Mouse (Mus musculus) CH12.LX (cell line): Measurements from ENCODE around the gene Gna15. TPM values are rescaled to one million over a fixed set of nuclear protein-coding genes. Genes with fewer than 3 reads are reported as not detected.

Source experiments
- DNase-seq: peaks from one replicate; pipeline ENCODE4 v3.0.0-alpha.2; 2013; ENCODE audit errors: extremely low read depth
- H3K27ac ChIP-seq: 2 replicates; pipeline ENCODE4 v1.5.1; 2012; ENCODE audit warnings: low read depth, mild to moderate bottlenecking, control low read depth, moderate library complexity; ENCODE audit not compliant: insufficient read depth
- H3K27me3 ChIP-seq: replicated peaks from 2 replicates; pipeline ENCODE3; 2012; ENCODE audit warnings: inconsistent platforms
- H3K36me3 ChIP-seq, 2 experiments: replicated peaks in 1 of 2; 2 replicates each; pipeline versions ENCODE3 to v1.6.1; 2012; ENCODE audit warnings: inconsistent platforms in 1 of 2, low read length in 1 of 2, mild to moderate bottlenecking in 1 of 2, mixed read lengths in 1 of 2, moderate library complexity in 1 of 2; ENCODE audit not compliant: control insufficient read depth in 1 of 2, insufficient read depth in 1 of 2
- H3K4me1 ChIP-seq, 2 experiments: 2 replicates each; pipeline ENCODE4 v1.6.1; 2012; ENCODE audit warnings: inconsistent platforms in 1 of 2, moderate library complexity in 1 of 2; ENCODE audit not compliant: insufficient read depth in 2 of 2, control insufficient read depth in 1 of 2
- H3K4me2 ChIP-seq: 2 replicates; pipeline ENCODE4 v1.6.1; 2012; ENCODE audit warnings: low read depth, mild to moderate bottlenecking, control low read depth; ENCODE audit not compliant: poor library complexity, insufficient read depth, severe bottlenecking
- H3K4me3 ChIP-seq, 3 experiments: fragments of 150-350 bp in 1 of 3; sonication (generic) in 1 of 3; replicated peaks in 1 of 3; 2 replicates each; pipeline versions ENCODE3 to v1.5.1; 2011 to 2012; ENCODE audit warnings: low read depth in 2 of 3, low read length in 2 of 3, mild to moderate bottlenecking in 2 of 3, moderate library complexity in 2 of 3, control low read depth in 1 of 3, improper control_type of control experiment in 1 of 3, inconsistent platforms in 1 of 3, mixed read lengths in 1 of 3; ENCODE audit not compliant: poor library complexity in 1 of 3
- H3K79me2 ChIP-seq: replicated peaks from 2 replicates; pipeline ENCODE4 v1.6.1; 2012; ENCODE audit warnings: mild to moderate bottlenecking, moderate library complexity; ENCODE audit not compliant: control insufficient read depth, poor library complexity, insufficient read depth, severe bottlenecking; ENCODE audit errors: extremely low read depth
- H3K9ac ChIP-seq: 2 replicates; pipeline ENCODE4 v1.6.1; 2012; ENCODE audit warnings: low read depth, mild to moderate bottlenecking, control low read depth, moderate library complexity; ENCODE audit not compliant: insufficient read depth
- H3K9me3 ChIP-seq: replicated peaks from 2 replicates; pipeline ENCODE3; 2012; ENCODE audit warnings: low read length, inconsistent platforms, mixed read lengths
- BHLHE40 ChIP-seq: IDR thresholded peaks from 2 replicates; pipeline ENCODE4 v1.6.1; 2011; ENCODE audit warnings: mild to moderate bottlenecking, low read depth, low read length, improper control_type of control experiment
- CHD1 ChIP-seq: IDR thresholded peaks from 2 replicates; pipeline ENCODE4 v1.6.1; 2012; ENCODE audit warnings: low read depth, low read length, improper control_type of control experiment, inconsistent platforms
- CHD2 ChIP-seq: IDR thresholded peaks from 2 replicates; pipeline ENCODE4 v1.6.1; 2011; ENCODE audit warnings: low read length, improper control_type of control experiment
- CTCF ChIP-seq, 2 experiments: IDR thresholded peaks in 1 of 2; conservative IDR thresholded peaks in 1 of 2; 2 replicates each; pipeline ENCODE4 v1.5.1; 2011 to 2012; ENCODE audit warnings: low read depth in 2 of 2, low read length in 2 of 2, improper control_type of control experiment in 1 of 2, inconsistent platforms in 1 of 2, mild to moderate bottlenecking in 1 of 2, moderate library complexity in 1 of 2
- E2F4 ChIP-seq: IDR thresholded peaks from 2 replicates; pipeline ENCODE4 v1.6.1; 2011; ENCODE audit warnings: low read depth, low read length, improper control_type of control experiment; ENCODE audit not compliant: insufficient replicate concordance
- ELF1 ChIP-seq: IDR thresholded peaks from 2 replicates; pipeline ENCODE4 v1.6.1; 2014; ENCODE audit warnings: low read depth, mild to moderate bottlenecking, inconsistent platforms, low read length, improper control_type of control experiment
- EP300 ChIP-seq: IDR thresholded peaks from 2 replicates; pipeline ENCODE4 v1.6.1; 2011; ENCODE audit warnings: low read length, improper control_type of control experiment
- ETS1 ChIP-seq: conservative IDR thresholded peaks from 2 replicates; pipeline ENCODE4 v1.6.1; 2012; ENCODE audit warnings: low read depth, mild to moderate bottlenecking, inconsistent platforms, low read length, improper control_type of control experiment, moderate library complexity
- GABPA ChIP-seq: IDR thresholded peaks from 2 replicates; pipeline ENCODE4 v1.6.1; 2012; ENCODE audit warnings: low read depth, low read length, improper control_type of control experiment, inconsistent platforms; ENCODE audit not compliant: insufficient replicate concordance
- HCFC1 ChIP-seq: IDR thresholded peaks from 2 replicates; pipeline ENCODE4 v1.6.1; 2012; ENCODE audit warnings: low read depth, mild to moderate bottlenecking, inconsistent platforms, low read length, improper control_type of control experiment
- KAT2A ChIP-seq: IDR thresholded peaks from 2 replicates; pipeline ENCODE4 v1.6.1; 2012; ENCODE audit warnings: low read length, improper control_type of control experiment, inconsistent platforms; ENCODE audit not compliant: insufficient replicate concordance
- MAX ChIP-seq: IDR thresholded peaks from 2 replicates; pipeline ENCODE4 v1.6.1; 2011; ENCODE audit warnings: low read length, improper control_type of control experiment
- MEF2A ChIP-seq: IDR thresholded peaks from 2 replicates; pipeline ENCODE4 v1.6.1; 2014; ENCODE audit warnings: low read depth, mild to moderate bottlenecking, inconsistent platforms, low read length, improper control_type of control experiment, borderline replicate concordance
- MXI1 ChIP-seq: IDR thresholded peaks from 2 replicates; pipeline ENCODE4 v1.6.1; 2011; ENCODE audit warnings: mild to moderate bottlenecking, low read depth, low read length, improper control_type of control experiment
- NRF1 ChIP-seq: IDR thresholded peaks from 2 replicates; pipeline ENCODE4 v1.6.1; 2014; ENCODE audit warnings: low read depth, mild to moderate bottlenecking, inconsistent platforms, low read length, improper control_type of control experiment, moderate library complexity
- RAD21 ChIP-seq: IDR thresholded peaks from 2 replicates; pipeline ENCODE4 v1.6.1; 2011; ENCODE audit warnings: low read depth, mild to moderate bottlenecking, low read length, improper control_type of control experiment, moderate library complexity
- SMC3 ChIP-seq: IDR thresholded peaks from 2 replicates; pipeline ENCODE4 v1.6.1; 2011; ENCODE audit warnings: low read depth, low read length, improper control_type of control experiment
- TBP ChIP-seq: conservative IDR thresholded peaks from 2 replicates; pipeline ENCODE4 v1.6.1; 2011; ENCODE audit warnings: low read depth, low read length, improper control_type of control experiment
- TCF12 ChIP-seq: IDR thresholded peaks from 2 replicates; pipeline ENCODE4 v1.6.1; 2014; ENCODE audit warnings: low read depth, mild to moderate bottlenecking, inconsistent platforms, low read length, improper control_type of control experiment
- UBTF ChIP-seq: IDR thresholded peaks from 2 replicates; pipeline ENCODE4 v1.6.1; 2012; ENCODE audit warnings: low read depth, mild to moderate bottlenecking, inconsistent platforms, low read length, improper control_type of control experiment, moderate library complexity
- USF2 ChIP-seq: conservative IDR thresholded peaks from 2 replicates; pipeline ENCODE4 v1.6.1; 2011; ENCODE audit warnings: low read depth, low read length, improper control_type of control experiment
- ZC3H11A ChIP-seq: IDR thresholded peaks from 2 replicates; pipeline ENCODE4 v1.6.1; 2012; ENCODE audit warnings: low read depth, mild to moderate bottlenecking, inconsistent platforms, low read length, improper control_type of control experiment
- ZKSCAN1 ChIP-seq: IDR thresholded peaks from 2 replicates; pipeline ENCODE4 v1.6.1; 2012; ENCODE audit warnings: low read depth, inconsistent platforms, low read length, improper control_type of control experiment, borderline replicate concordance
- ZMIZ1 ChIP-seq: IDR thresholded peaks from 2 replicates; pipeline ENCODE4 v1.6.1; 2012; ENCODE audit warnings: low read depth, mild to moderate bottlenecking, inconsistent platforms, low read length, improper control_type of control experiment
- ZNF384 ChIP-seq: IDR thresholded peaks from 2 replicates; pipeline ENCODE4 v1.6.1; 2012; ENCODE audit warnings: low read depth, low read length, improper control_type of control experiment, inconsistent platforms
- dilution Hi-C: fragments of 300-500 bp; cut with MboI; formaldehyde crosslinking; loops from 2 replicates; pipeline ENCODE4 v1.14.3; 2020; ENCODE audit warnings: low sequenced_read_pairs; ENCODE audit not compliant: extremely low pct_unique_long_range_greater_than_20kb, extremely low pct_ligation_motif_present
- in situ Hi-C: fragments of 300-500 bp; cut with MboI; formaldehyde crosslinking; loops from 3 replicates; pipeline ENCODE4 v1.14.3; 2019; ENCODE audit warnings: low sequenced_read_pairs, low pct_ligation_motif_present, low pct_unique_long_range_greater_than_20kb, mixed read lengths
- polyA plus RNA-seq: library from polyadenylated mRNA; unstranded; fragments of >175 nt; gene quantifications from 2 replicates; pipeline ENCODE4 v1.2.1, GENCODE M21; 2012; ENCODE audit warnings: low read depth; ENCODE audit not compliant: insufficient read length
- total RNA-seq, 2 experiments: library from RNA; depleted of rRNA; stranded (reverse); fragments of 300-350 nt in 1 of 2; fragments of >200 nt in 1 of 2; gene quantifications; 2 replicates each; pipeline ENCODE4 v1.2.3; 2012 to 2014

Gene Gna15
- total and polyA plus RNA-seq, 3 experiments = 5.2 to 10.0 (median 5.2) TPM

DNA sequence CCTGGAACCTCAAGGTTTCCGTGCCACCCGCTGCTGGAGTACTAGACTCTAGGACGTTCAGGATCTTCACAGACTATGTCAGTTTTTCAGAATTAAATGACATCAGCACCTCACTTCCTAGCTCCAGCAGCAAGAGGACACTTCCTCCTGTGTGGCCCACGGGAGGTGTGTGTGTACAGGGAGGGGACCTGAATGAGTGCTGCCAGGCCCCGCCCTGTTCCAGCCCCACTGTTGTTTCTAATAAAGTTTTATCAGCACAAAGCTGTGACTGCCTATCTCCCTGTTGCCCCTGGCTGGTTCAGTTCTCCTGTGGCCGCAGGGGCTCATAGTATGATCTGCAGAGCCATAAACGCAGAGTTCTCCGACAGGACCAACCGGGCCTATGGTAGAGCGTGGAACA lies 49.6 kb downstream of the Gna15 start:
- no peak for TF ChIP-seq ELF1
- no peak for TF ChIP-seq KAT2A
- no peak for TF ChIP-seq CHD1
- TF ChIP-seq ZC3H11A = no peak
- TF ChIP-seq USF2 = no peak
- no peak for TF ChIP-seq UBTF
- TF ChIP-seq CTCF (conservative IDR thresholded peaks at IDR 0.05 in 1 of 2, IDR thresholded peaks at IDR 0.05 in 1 of 2; ENCODE audit: low read depth in 2 of 2, low read length in 2 of 2) = no peak
- no peak for TF ChIP-seq ETS1
- no peak for TF ChIP-seq ZKSCAN1
- TF ChIP-seq MXI1 = no peak
- TF ChIP-seq E2F4 = no peak
- no peak for TF ChIP-seq GABPA
- TF ChIP-seq EP300 = no peak
- no peak for TF ChIP-seq ZNF384
- no peak for TF ChIP-seq MEF2A
- TF ChIP-seq RAD21 = no peak
- no peak for TF ChIP-seq NRF1
- no peak for TF ChIP-seq TCF12
- no peak for TF ChIP-seq HCFC1
- no peak for TF ChIP-seq SMC3
- H3K79me2 ChIP-seq = no peaks in the 10 kb centered on the region
- peaks cover 4 to 6% of the 10 kb centered on the region in 2 experiments; a peak in 3 of 4 replicates for H3K4me1 ChIP-seq
- DNase-seq = no peak
- in situ Hi-C loops = no loop called here
- H3K4me2 ChIP-seq = no peak overlapping the region
- H3K27ac ChIP-seq = no peak overlapping the region
- peaks cover 85% of the 10 kb centered on the region for H3K27me3 ChIP-seq
- no peak overlapping the region for H3K9ac ChIP-seq
- dilution Hi-C loops = no loop called here
- no peak overlapping the region for H3K4me3 ChIP-seq
- H3K9me3 ChIP-seq = no peaks in the 10 kb centered on the region
- H3K36me3 ChIP-seq = no peaks in the 10 kb centered on the region

DNA sequence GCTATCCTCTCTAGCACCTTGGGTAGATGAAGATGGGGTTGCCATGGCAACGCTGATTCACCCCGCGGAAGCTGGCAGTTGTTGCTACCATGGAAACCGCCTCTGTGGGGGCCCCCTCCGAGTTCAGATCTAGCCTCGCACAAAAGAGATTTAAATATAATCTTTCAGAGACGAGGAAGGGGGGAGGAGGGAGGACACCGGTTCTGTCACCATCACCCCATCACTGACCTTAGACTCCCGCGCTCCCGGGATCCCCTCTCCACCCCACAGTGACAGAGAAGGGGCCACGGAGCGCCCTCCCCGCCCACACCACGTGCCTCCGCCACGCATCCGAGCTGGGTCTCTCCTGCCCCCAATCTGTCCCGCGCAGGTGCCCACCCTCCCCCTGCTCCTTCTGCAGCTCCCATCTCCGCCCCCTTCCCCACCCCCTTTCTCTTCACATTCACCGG lies 51.0 kb downstream of the Gna15 start:
- DNase-seq = no peak
- Histone ChIP-seq H3K9me3 (no peaks in the 10 kb centered on the region), H3K79me2 (no peaks in the 10 kb centered on the region), H3K4me3 (no peak overlapping the region), H3K9ac (no peak overlapping the region), H3K4me1 (peaks cover 4 to 6% of the 10 kb centered on the region in 2 experiments; a peak in 3 of 4 replicates), H3K27me3 (peaks cover 90% of the 10 kb centered on the region), H3K27ac (no peak overlapping the region), H3K4me2 (no peak overlapping the region), H3K36me3 (no peaks in the 10 kb centered on the region)
- TF ChIP-seq CHD2 (no peak), SMC3 (no peak), ZMIZ1 (no peak), TBP (no peak), RAD21 (no peak), MAX (no peak), BHLHE40 (no peak), GABPA (no peak), KAT2A (no peak), ZKSCAN1 (no peak)
- dilution Hi-C loops (no loop called here), in situ Hi-C loops (no loop called here)
